ENCODE assay signal across 1 mouse cellular context in the genomic region with DNA sequence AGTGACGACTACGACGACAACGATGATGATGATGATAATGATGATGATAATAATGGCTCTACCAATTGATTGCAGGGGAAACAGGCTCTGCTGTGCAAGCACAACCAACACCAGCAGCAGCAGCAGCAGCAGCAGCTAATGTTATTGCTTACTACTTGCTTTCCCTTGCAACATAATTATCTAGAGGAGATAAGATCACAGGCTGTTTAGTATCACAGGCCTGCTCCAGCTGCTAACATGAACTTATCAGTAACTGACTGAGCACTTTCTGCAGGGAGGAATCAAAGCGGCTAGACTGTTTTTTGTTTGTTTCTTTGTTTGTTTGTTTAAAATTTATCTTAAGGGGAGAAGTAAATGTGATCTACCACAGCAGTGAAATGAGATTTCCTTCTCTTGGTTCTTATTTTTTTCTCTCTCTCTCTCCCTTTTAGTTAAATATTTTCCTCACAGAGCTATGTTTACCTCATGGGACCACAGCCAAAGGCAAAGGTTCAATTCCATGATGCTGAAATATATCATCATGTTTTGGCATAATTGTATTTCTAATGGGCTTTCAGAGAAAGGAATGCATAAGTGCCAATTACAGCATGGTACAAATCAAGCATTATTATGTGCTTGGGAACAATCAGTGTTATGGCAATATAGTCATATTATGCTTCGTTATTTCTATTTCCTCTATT.
TF ChIP-seq lines count a peak whose summit lies in the region.

No protein-coding gene starts in this region.

TF ChIP-seq in MEL, 35 proteins besides CTCF, POLR2A, EP300 and RAD21:
- TF ChIP-seq TBP (IDR thresholded peaks at IDR 0.05; ENCODE audit: low read depth, low read length) (no peak), JUND (IDR thresholded peaks at IDR 0.05; ENCODE audit: low read depth, low read length) (no peak), GATA1 (IDR thresholded peaks at IDR 0.05; ENCODE audit: low read depth, low read length) (no peak), ETS1 (IDR thresholded peaks at IDR 0.05; ENCODE audit: low read depth, low read length) (peak; percentile 54; the same call in 1 of the 2 replicates)
TF ChIP-seq in MEL: peak in this region for 1.
